Mouse (Mus musculus) G1E (cell line): ENCODE data around the gene Taok2.

Experiments used
- CTCF ChIP-seq: IDR thresholded peaks from 2 replicates; pipeline ENCODE4 v1.5.1; 2012; ENCODE audit warnings: low read depth, low read length, inconsistent platforms, mixed read lengths
- GATA1 ChIP-seq: IDR thresholded peaks from 2 replicates; pipeline ENCODE4 v1.6.1; 2012; ENCODE audit warnings: borderline replicate concordance, low read length, inconsistent platforms, mixed read lengths

- TF ChIP-seq CTCF: no peak
- no peak for TF ChIP-seq GATA1
Measured at GRCm38 (mm10) chr7:126870520-126870891, 14.0 kb downstream of the Taok2 start.
